Mouse (Mus musculus): Measurements from ENCODE around the gene Kctd10.

The Kctd10 gene

DNA sequence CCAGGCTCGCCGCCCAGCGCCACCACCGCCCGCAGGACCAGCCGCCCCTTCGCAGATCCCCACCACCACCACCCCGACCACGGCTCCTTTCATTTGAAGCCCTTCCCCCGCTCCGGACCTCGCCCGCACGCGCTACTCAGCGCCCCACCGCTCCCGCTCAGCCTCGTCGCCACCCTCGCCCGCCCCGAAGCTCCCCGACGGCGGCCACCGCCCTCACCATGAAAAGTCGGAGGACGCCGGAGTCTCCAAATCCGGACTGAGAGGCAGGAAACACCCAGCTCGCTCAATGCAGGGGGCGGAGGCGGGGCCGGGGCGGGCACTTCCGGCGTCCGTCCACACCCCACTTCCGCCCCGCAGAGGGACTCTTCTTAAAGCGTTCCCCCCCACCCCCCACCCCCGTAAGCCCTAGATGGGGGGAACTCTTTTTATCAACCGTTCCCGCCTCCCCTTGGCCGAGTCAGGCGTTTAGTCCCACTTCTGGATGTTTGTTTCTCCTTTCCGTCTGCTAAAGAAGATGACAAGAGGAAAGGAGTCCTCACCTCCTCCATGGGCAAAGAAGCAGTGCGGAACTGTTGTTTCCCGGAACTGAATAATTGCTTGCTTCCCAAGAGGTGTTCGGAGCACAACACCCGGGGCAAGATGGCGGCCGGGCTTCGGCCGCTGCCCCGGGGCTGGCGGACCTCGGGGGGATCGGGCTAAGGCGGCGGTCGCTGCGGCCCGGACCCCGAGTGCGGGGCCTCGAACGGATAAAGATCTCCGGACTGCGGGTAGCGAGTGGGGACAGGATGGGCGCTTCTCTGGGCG is at the start of gene Kctd10, which contains the start of gene Ube3b:
Gene Kctd10 (minus strand): TSS at position 300 of the 804 bp plus-strand sequence.
Gene Ube3b (plus strand): TSS at position 399 of the 804 bp plus-strand sequence.
- DNase-seq (ENCODE audit: low spot score), result peak; percentile 84

DNA sequence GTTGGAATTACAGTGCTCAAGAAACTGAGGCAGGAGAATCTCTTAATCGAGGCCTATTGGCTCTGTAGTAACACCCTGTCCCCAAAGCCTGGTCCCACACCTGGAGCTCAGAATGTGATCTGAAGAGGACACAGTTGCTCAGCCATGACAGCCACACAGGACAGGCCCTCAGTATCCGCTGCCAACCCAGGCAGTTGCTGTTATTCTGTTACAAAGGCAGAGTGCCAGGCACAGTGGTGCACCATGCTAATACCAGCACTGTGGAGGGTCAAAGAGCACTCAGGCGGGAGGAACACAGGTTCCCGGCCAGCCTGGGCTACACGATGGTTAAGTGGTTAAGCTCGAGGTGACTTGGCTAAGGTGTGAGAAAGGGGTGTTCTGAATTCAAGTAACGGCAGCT is 49.5 kb upstream of the Kctd10 start:
- DNase-seq (ENCODE audit: low spot score), result no peak

- no peak for DNase-seq (ENCODE audit: low spot score)
Measured at GRCm38 (mm10) chr5:114428621-114429020, 48.3 kb upstream of the Kctd10 start.

- DNase-seq (ENCODE audit: low spot score), result no peak
Measured at GRCm38 (mm10) chr5:114426732-114427131, 46.4 kb upstream of the Kctd10 start.

- no peak for DNase-seq (ENCODE audit: low spot score)
Measured at GRCm38 (mm10) chr5:114423961-114424360, 43.7 kb upstream of the Kctd10 start.

GRCm38 (mm10) chr5:114422591-114422990 is 42.3 kb upstream of the Kctd10 start:
- no peak for DNase-seq (ENCODE audit: low spot score)

- no peak for DNase-seq (ENCODE audit: low spot score)
Measured at GRCm38 (mm10) chr5:114421561-114422298, 41.4 kb upstream of the Kctd10 start.

DNA sequence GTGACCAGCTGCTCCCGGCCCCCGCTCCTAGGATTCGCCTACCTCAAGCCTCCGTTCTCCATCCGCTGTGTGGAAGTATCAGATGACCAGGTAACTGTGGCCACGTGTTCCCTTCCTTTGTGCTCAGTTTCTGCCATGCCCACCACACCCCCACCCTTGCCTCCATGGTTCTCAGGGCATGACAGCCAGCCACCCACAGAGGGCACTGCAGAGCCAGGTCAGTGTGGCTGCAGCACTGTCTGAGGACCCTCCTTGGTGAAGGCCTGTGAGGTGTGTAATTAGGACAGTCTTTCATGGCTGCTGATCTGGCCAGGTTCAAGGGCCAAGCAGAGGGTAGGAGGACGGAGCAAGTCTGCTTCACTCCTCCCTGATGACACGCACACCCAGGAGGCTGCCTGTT is 38.2 kb upstream of the Kctd10 start:
- peak; percentile 58 for DNase-seq (ENCODE audit: low spot score)

DNA sequence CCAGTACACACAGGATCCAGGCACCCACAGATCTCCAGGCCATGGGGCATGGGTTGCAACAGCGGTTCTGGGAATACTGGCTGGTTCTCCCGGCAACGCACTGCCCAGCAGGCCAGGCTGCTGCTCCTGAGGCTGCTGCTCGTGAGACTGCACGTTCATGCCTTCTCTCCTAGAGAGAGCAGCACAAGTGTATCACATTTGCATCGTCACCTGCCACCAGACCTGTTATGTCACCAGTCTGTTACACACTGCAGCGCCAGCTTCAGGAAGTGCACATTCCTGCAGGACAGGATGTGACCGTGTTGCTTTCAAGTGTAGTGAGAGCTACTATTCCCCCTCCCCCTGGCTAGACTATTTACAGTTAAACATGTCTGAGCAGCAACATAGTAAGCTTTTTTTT is 36.5 kb upstream of the Kctd10 start:
- no peak for DNase-seq (ENCODE audit: low spot score)

DNA sequence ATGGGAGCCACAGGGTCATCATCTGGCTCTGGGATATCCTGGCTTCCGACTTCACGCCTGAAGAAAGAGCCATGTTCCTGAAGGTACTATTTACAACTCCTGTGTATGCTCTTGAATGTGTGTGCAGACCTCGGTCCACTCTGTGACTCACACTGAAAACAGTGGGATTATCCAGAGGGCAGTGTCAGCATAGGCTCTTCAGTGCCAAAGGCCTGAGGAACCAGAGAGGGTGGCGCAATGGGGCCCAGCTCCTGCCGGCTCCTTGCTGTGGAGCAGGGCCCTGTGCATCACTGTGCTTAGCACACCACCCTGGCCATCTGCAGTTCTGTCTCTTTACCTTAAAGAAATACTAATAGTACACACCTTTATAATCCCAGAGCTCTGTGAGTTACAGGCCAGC is 35.3 kb upstream of the Kctd10 start:
- DNase-seq (ENCODE audit: low spot score), result no peak

DNA sequence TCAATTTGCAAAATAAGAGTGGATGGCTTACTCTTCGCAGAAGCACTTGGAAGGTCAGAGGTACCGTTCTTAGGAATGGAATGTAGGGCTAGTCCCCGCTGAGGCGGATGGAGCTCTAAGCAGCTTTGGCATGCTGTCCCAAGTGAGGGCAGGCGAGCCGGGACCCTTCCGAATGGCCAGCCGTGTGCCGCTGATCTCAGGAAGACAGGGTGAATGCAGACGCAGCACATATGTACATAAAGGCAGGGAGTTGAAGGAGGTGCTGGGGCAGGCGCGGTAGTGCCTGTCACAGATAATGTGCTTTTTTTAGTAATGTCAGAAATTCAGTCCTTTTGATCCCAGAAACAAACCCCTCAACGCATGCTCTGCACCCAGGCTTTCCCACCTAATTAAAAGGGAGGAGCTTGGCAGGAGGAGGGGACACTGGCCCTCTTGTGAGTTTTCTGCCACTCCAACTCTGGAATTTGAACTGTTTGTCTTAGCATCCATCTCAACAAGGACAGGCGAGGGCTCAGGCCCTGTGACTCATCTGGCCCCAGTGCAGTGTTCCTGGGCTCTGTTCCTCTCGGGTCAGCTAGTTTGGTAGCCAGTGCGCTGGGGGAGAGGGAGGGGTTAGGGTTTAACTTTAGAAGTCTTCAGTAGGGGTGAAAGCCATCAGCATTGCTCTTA is 32.9 kb upstream of the Kctd10 start:
- peak; percentile 28 for DNase-seq (ENCODE audit: low spot score)

DNA sequence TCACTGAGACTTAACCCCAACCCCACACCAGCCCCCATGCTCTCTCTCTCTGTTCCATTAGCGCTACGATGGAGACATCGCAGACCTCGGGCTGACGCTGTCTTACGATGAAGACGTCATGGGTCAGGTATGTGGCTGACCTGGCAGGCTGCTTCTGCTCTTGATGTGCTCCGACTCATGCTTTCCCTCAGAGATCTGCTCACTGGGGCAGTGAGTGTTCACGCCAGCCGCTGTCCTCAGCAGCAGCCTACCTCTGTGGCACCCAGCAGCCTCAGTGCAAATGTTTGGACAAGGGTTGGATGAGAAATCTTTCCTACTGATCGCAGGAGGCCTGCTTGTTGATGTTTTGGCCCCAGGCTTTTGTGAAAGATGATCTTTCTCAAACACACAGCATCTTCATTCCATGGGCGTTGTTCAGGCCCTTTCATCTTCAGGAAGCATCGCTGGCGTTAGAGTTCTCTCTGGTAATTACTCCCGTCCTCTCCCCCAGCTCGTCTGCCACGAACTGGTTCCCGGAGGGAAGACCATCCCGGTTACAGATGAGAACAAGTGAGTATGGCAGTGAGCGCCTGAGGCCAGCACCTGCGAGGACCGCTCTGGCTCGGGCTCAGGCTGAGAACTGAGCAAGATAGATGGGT is 32.2 kb upstream of the Kctd10 start:
- DNase-seq (ENCODE audit: low spot score), result peak; percentile 30

DNA sequence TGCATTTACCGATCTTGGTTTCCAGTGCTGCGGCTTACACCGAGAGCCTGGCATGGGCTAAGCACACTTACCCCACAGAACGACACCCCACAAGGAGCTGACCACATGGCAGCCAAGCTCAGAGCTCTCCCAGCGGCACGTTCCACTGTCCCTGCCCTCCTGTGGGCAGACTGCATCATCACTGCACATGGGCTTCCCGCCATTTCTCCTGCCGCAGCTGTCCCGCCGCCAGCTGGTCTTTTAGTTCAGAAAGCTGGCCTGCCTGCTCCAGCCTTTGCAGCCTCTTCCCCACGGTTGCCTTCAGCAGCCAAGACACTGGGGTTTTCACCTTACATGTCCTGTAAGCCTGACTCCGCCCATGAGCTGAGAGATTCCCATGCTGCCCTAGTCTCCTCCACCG is 30.1 kb upstream of the Kctd10 start:
- no peak for DNase-seq (ENCODE audit: low spot score)

GRCm38 (mm10) chr5:114408846-114409245 is 28.5 kb upstream of the Kctd10 start:
- no peak for DNase-seq (ENCODE audit: low spot score)

DNA sequence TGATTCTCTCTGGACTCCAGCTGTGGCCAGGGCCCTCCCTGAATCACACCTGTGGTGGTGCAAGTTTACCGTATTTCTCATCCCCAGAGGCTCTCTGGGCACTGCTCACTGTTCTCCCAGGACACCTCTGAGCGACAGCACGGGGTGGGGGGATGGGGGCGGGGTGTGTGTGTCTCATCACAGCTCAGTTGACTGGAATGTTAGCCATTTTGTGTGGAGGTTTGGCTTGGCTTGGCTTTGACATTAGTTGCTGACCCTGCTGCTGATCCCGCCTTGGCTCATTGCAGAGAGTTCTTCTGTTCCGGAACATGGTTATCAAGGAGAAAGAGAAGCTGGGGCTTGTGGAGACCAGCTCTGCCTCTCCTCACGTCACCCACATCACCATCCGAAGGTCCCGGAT is 27.5 kb upstream of the Kctd10 start:
- no peak for DNase-seq (ENCODE audit: low spot score)

DNA sequence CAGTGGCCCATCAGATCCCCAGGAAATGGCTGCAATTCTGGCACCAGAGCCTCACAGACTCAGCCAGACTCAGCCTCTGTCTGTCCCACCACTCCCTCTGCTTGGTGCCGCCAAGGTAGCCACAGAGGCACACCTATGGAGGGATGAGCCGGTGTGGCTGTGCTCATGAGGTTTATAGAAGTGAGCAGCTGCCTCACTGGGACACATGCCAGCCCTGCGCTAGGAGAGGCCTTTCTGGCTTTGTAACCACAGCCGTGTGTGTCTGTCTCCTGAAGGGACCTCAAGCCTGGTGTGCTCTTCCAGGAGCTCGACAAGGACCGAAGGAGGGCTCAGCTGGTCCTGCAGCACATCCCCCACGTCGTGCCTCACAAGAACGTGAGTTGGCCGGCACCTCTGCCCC is 27.0 kb upstream of the Kctd10 start:
- DNase-seq (ENCODE audit: low spot score), result no peak

DNA sequence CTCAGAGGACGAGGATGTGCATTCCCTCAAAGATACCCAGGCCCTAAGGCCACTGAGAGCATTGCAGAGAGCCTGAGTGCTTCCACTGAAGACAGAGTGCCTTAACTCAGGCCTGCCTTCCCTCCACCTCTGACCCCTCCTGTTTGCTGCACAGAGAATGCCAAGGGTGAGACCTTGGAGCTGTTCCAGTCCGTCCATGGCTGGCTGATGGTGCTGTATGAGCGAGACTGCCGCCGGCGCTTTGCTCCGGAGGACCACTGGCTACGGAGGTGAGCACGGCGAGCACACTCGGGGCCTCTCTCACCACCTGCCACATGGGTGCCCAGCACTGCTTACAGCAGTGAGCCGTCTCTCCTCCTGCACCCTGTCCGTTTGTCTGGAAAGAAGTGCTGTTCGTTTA is 26.3 kb upstream of the Kctd10 start:
- DNase-seq (ENCODE audit: low spot score), result no peak

DNA sequence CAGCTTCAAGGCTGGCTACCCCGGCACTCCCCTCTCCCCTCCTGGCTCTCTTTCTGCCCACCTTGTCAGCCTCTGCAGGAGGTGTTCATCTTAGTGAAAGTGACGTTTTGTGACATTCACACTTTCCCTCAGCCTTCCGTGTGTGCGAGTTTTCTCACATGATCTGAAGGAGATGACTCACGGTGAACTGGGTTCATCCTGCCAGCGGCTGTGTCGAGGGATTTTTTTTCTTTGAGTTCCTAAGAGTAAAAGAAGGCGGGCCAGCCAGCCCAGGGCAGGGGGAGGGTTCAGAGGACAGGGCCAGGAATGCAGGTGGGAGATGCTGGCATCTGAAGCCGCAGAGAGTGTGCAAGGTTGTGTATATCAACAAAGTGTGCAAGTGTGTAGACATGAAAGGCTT is 12.9 kb upstream of the Kctd10 start:
- no peak for DNase-seq (ENCODE audit: low spot score)

GRCm38 (mm10) chr5:114384448-114384847 is 4.1 kb upstream of the Kctd10 start:
- DNase-seq (ENCODE audit: low spot score), result no peak

- peak; percentile 45 for DNase-seq (ENCODE audit: low spot score)
Measured at GRCm38 (mm10) chr5:114383184-114383904, 3.0 kb upstream of the Kctd10 start.

- no peak for DNase-seq (ENCODE audit: low spot score)
Measured at GRCm38 (mm10) chr5:114381013-114381351, 674 bp upstream of the Kctd10 start.

DNA sequence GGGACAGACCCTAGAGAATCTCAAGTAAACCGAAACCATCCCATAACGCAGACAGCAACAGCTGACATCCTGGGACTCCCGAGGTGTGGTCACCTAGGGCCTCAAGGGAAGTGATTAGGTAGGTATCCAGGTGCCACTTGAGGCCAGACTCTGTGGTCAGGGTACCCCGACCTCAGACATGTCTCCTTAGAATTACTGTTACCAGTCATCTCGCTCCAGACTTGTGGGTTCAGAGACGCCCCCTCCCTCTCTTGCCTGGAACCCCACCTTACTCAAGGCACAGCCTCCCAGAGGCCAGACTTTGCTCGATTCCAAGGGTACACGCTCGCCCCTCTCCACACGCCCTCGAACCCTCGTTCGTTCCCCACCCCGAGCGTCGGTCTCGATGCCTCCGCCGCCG is 545 bp downstream of the Kctd10 start:
- no peak for DNase-seq (ENCODE audit: low spot score)
